Mouse (Mus musculus) T-helper 1 cell (primary cell): ENCODE data around the gene Pdgfc.

Experiments used
- in situ Hi-C: fragments of 300-600 bp; cut with MboI, MseI; formaldehyde crosslinking; loops from one replicate; pipeline ENCODE4 v1.15.1; 2025; ENCODE audit warnings: high pct_unique_total_duplicates

The Pdgfc gene

GRCm38 (mm10) chr3:81149109-81149521, 112.9 kb downstream of the Pdgfc start:
- in situ Hi-C loops, result no loop called here

- in situ Hi-C loops, result no loop called here
Measured at GRCm38 (mm10) chr3:81150228-81150627, 114.0 kb downstream of the Pdgfc start.

- in situ Hi-C loops, result no loop called here
Measured at GRCm38 (mm10) chr3:81154420-81154819, 118.2 kb downstream of the Pdgfc start.

GRCm38 (mm10) chr3:81160457-81161165, 124.4 kb downstream of the Pdgfc start:
- in situ Hi-C loops, result no loop called here

GRCm38 (mm10) chr3:81162129-81162528, 125.9 kb downstream of the Pdgfc start:
- in situ Hi-C loops, result no loop called here

- in situ Hi-C loops, result no loop called here
Measured at GRCm38 (mm10) chr3:81164091-81164490, 127.9 kb downstream of the Pdgfc start.

- in situ Hi-C loops, result no loop called here
Measured at GRCm38 (mm10) chr3:81170073-81170809, 134.0 kb downstream of the Pdgfc start.

GRCm38 (mm10) chr3:81174832-81175231, 138.6 kb downstream of the Pdgfc start:
- in situ Hi-C loops, result no loop called here

- in situ Hi-C loops, result no loop called here
Measured at GRCm38 (mm10) chr3:81181319-81182013, 145.2 kb downstream of the Pdgfc start.

GRCm38 (mm10) chr3:81196937-81197336, 160.7 kb downstream of the Pdgfc start:
- in situ Hi-C loops, result no loop called here

GRCm38 (mm10) chr3:81197644-81198043, 161.4 kb downstream of the Pdgfc start:
- in situ Hi-C loops, result no loop called here

- in situ Hi-C loops, result no loop called here
Measured at GRCm38 (mm10) chr3:81200647-81201046, 164.4 kb downstream of the Pdgfc start.

- in situ Hi-C loops, result no loop called here
Measured at GRCm38 (mm10) chr3:81205201-81205600, 169.0 kb downstream of the Pdgfc start.

GRCm38 (mm10) chr3:81208246-81208645, 172.0 kb downstream of the Pdgfc start:
- in situ Hi-C loops, result no loop called here

GRCm38 (mm10) chr3:81211147-81211546, 174.9 kb downstream of the Pdgfc start:
- in situ Hi-C loops, result no loop called here

- in situ Hi-C loops, result no loop called here
Measured at GRCm38 (mm10) chr3:81211666-81212065, 175.4 kb downstream of the Pdgfc start.

- in situ Hi-C loops, result no loop called here
Measured at GRCm38 (mm10) chr3:81215547-81216118, 179.4 kb downstream of the Pdgfc start.

- in situ Hi-C loops, result no loop called here
Measured at GRCm38 (mm10) chr3:81221682-81222081, 185.5 kb downstream of the Pdgfc start.

- in situ Hi-C loops, result no loop called here
Measured at GRCm38 (mm10) chr3:81228344-81228743, 192.1 kb downstream of the Pdgfc start.

GRCm38 (mm10) chr3:81242697-81243590, 206.7 kb downstream of the Pdgfc start:
- in situ Hi-C loops, result no loop called here

- in situ Hi-C loops, result no loop called here
Measured at GRCm38 (mm10) chr3:81243591-81243990, 207.4 kb downstream of the Pdgfc start.
